In genomic region chr13:91796003-91796402, GRCm38 (mm10) we compare ENCODE assay signal across 22 mouse cellular contexts. TPM values are rescaled to one million over a fixed set of nuclear protein-coding genes. Genes with fewer than 3 reads are reported as not detected.
DNase-seq lines count a peak whose midpoint lies in the region; ATAC-seq and TF ChIP-seq lines count a peak whose summit lies in the region.
"Had no signal": no experiment of that assay in that cellular context is flagged by ENCODE, and none has a peak within 500 bp of the region (broad histone marks: within the 10 kb centered on the region; RNA-seq: fewer than 3 reads in every experiment).

No protein-coding gene starts in this region.

- no peak for TF ChIP-seq CTCF in layer of hippocampus, adult 2 months (conservative IDR thresholded peaks at IDR 0.05)

- peak; percentile 55; the same call in 1 of the 2 replicates for ATAC-seq in forebrain, embryonic 15.5 days (replicated peaks)
- ATAC-seq: intestine, embryonic 15.5 days had no signal

- H3K9ac ChIP-seq in forebrain, embryonic 15.5 days (replicated peaks): no peak overlapping the region
- H3K9ac ChIP-seq: heart, embryonic 13.5 days; hindbrain, embryonic 13.5 days; intestine, embryonic 15.5 days had no signal

- DNase-seq in heart, adult 11 months: peak; percentile 49
- no peak for DNase-seq in heart, postnatal 14 days
- DNase-seq in R1 (ENCODE audit: low read depth, low spot score): peak; percentile 49
- DNase-seq in frontal cortex, postnatal 10 days (ENCODE audit: low spot score in 2 of 2): no peak
- no peak for DNase-seq in layer of hippocampus, adult 2 months (ENCODE audit: low spot score in 2 of 2)
- DNase-seq: adrenal gland, adult 2 months; adrenal gland, postnatal 25 days; cerebellum, adult 2 months; cerebellum, postnatal 10 days; gastrocnemius, adult 2 months; gastrocnemius, postnatal 25 days; heart, postnatal 4 days; kidney, adult 18-20 months had no signal

- intact Hi-C loops in heart, postnatal 14 days (cut with DNase I): no loop called here

- no peak overlapping the region for H3K4me3 ChIP-seq in forebrain, embryonic 15.5 days
- H3K4me3 ChIP-seq in layer of hippocampus, adult 2 months: no peak overlapping the region
- H3K4me3 ChIP-seq: embryonic facial prominence, embryonic 10.5 days; gastrocnemius, adult 2 months; heart, embryonic 13.5 days; hindbrain, embryonic 13.5 days; intestine, embryonic 15.5 days had no signal

- H3K27me3 ChIP-seq in forebrain, embryonic 15.5 days: no peaks in the 10 kb centered on the region
- H3K27me3 ChIP-seq: CH12.LX; heart, embryonic 13.5 days; hindbrain, embryonic 13.5 days; intestine, embryonic 15.5 days had no signal

- no peaks in the 10 kb centered on the region for H3K9me3 ChIP-seq in forebrain, embryonic 15.5 days
- H3K9me3 ChIP-seq: embryonic facial prominence, embryonic 10.5 days; heart, embryonic 13.5 days; hindbrain, embryonic 13.5 days; intestine, embryonic 15.5 days had no signal

- H3K36me3 ChIP-seq in forebrain, embryonic 15.5 days: peaks cover 57% of the 10 kb centered on the region

- H3K27ac ChIP-seq in forebrain, embryonic 15.5 days (replicated peaks): 0 out of 2 replicates have a peak overlapping the region, but pooled peaks have one; percentile 4
- H3K27ac ChIP-seq in layer of hippocampus, adult 2 months: no peak overlapping the region
- H3K27ac ChIP-seq: embryonic facial prominence, embryonic 10.5 days; gastrocnemius, adult 2 months; heart, embryonic 13.5 days; hindbrain, embryonic 13.5 days; intestine, embryonic 15.5 days had no signal

- H3K4me1 ChIP-seq in forebrain, embryonic 15.5 days: no peaks in the 10 kb centered on the region
- H3K4me1 ChIP-seq: embryonic facial prominence, embryonic 10.5 days; heart, embryonic 13.5 days; hindbrain, embryonic 13.5 days; intestine, embryonic 15.5 days had no signal

- 56% methylated on average over 6 of the region's 6 CpGs for WGBS in forebrain, embryonic 15.5 days

- H3K4me2 ChIP-seq in forebrain, embryonic 15.5 days (replicated peaks): no peak overlapping the region
- H3K4me2 ChIP-seq: heart, embryonic 13.5 days; hindbrain, embryonic 13.5 days; intestine, embryonic 15.5 days had no signal

RNA-seq across cellular contexts. Expression of gene Zcchc9, which starts 11.5 kb away (rescaled TPM):
- total RNA-seq in heart, postnatal 14 days (2021): 10 to 100 TPM; 13.9 to 19.5 TPM
- polyA plus RNA-seq in forebrain, embryonic 15.5 days (2015; fragmentation: Nextera tagmentation; extraction: Ambion mirVana): 22.9 and 24.2 TPM in 2 replicates
- total RNA-seq in layer of hippocampus, adult 2 months (2021): 10 to 100 TPM; 14.1 to 16.0 TPM

RNA-seq across cellular contexts. Expression of gene Acot12, which starts 54.7 kb away (rescaled TPM):
- total RNA-seq in heart, postnatal 14 days (2021): not detected
- polyA plus RNA-seq in forebrain, embryonic 15.5 days (2015; fragmentation: Nextera tagmentation; extraction: Ambion mirVana): not detected in 2 replicates
- total RNA-seq in layer of hippocampus, adult 2 months (2021): under 1 TPM; 0.49 to 0.61 TPM
- total RNA-seq: ES-E14; gastrocnemius, adult 2 months; gastrocnemius, postnatal 25 days; granulocyte monocyte progenitor cell, adult 5-6 weeks; heart, postnatal 4 days had no signal
- polyA plus RNA-seq: adrenal gland, adult 2 months; embryonic facial prominence, embryonic 10.5 days; heart, embryonic 13.5 days; heart, postnatal 0 days; hindbrain, embryonic 13.5 days had no signal

Comparison
In these comparisons a context has a peak if more than half of its experiments do, and no peak if none do; other contexts are left out.
1. DNase-seq: peak in heart, adult 11 months (single experiment) and R1 (single experiment); none in heart, postnatal 14 days (0 of 2), frontal cortex, postnatal 10 days (0 of 2) and layer of hippocampus, adult 2 months (0 of 2).